Comparison of ENCODE assay signal across 8 mouse cellular contexts in the genomic region with DNA sequence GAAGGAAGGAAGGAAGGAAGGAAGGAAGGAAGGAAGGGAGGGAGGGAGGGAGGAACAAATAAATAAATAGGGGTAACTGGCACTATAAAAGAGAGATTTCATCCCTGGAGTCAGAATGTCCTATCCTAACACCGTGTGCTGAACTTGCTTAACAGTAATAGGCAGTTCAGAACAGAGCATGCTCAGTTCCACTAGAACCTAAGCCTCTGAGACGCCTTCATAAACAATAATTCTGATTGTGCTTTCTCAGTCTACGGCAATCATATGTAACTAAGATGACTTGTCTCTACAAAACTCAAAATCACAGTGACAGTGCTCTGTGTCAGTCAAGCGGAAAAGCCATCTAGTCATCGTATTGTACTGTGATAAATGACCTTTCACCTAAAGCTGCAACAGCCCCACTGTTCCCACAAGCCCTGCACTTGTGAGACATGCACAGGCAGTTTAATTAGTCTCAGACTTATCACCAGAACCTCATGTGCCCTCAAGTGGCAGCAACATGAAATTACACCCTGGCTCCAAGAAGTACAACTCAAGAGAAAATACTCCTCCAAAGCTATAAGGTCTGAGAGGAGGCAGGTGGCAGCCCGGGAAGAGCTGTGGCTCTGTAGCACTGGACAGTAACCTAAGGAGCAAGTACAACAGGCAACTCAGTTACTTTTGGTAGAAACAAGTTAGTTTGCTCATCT. TPM values are rescaled to one million over a fixed set of nuclear protein-coding genes. Genes with fewer than 3 reads are reported as not detected.
DNase-seq lines count a peak whose midpoint lies in the region; ATAC-seq and TF ChIP-seq lines count a peak whose summit lies in the region.

No protein-coding gene starts in this region.

- no peaks in the 10 kb centered on the region for H3K79me3 ChIP-seq in C2C12 (ENCODE audit: low read depth)

- no peaks in the 10 kb centered on the region for H3K9me3 ChIP-seq in liver, embryonic 12.5 days (replicated peaks)

- H3K9ac ChIP-seq in liver, embryonic 12.5 days = no peak overlapping the region

- TF ChIP-seq CTCF in C2C12 (IDR thresholded peaks at IDR 0.05; ENCODE audit: control insufficient read depth, insufficient read depth, insufficient read length) = peak; percentile 50

- no peak overlapping the region for H3ac ChIP-seq in C2C12 (ENCODE audit: control insufficient read depth, insufficient read length, low read depth)

- H3K4me2 ChIP-seq in liver, embryonic 12.5 days = no peak overlapping the region

- H3K4me1 ChIP-seq in liver, embryonic 12.5 days = no peaks in the 10 kb centered on the region

- H3K4me3 ChIP-seq in C2C12 (ENCODE audit: insufficient read depth, poor library complexity, severe bottlenecking) = no peak overlapping the region
- no peak overlapping the region for H3K4me3 ChIP-seq in liver, embryonic 12.5 days

- H3K36me3 ChIP-seq in C2C12 (ENCODE audit: control insufficient read depth, insufficient read depth) = peaks cover 87% of the 10 kb centered on the region
- H3K36me3 ChIP-seq in liver, embryonic 12.5 days = peaks cover 92% of the 10 kb centered on the region

- no peaks in the 10 kb centered on the region for H3K27me3 ChIP-seq in C2C12 (ENCODE audit: control insufficient read depth, insufficient read depth, insufficient read length)
- no peaks in the 10 kb centered on the region for H3K27me3 ChIP-seq in liver, embryonic 12.5 days (replicated peaks)

- H3K27ac ChIP-seq in liver, embryonic 12.5 days = no peak overlapping the region

- WGBS in liver, embryonic 12.5 days (ENCODE audit: insufficient replicate concordance) = 57% methylated on average over 6 of the region's 6 CpGs

- DNase-seq in T-cell, adult 2 months (ENCODE audit: low spot score) = peak; percentile 73
- DNase-seq in cerebellum, postnatal 25 days = peak; percentile 77 to 84
- peak; percentile 46 for DNase-seq in gastrocnemius, postnatal 14 days
- DNase-seq in kidney, adult 11 months = peak; percentile 58
- DNase-seq in neural tube, embryonic 10.5 days (ENCODE audit: extremely low spot score, low spot score) = peak; percentile 61
- peak; percentile 72 for DNase-seq in thymus, postnatal 0 days (ENCODE audit: low spot score)

- intact Hi-C loops in gastrocnemius, postnatal 14 days (cut with DNase I; ENCODE audit: low total_unique reads) = loop anchor here (10.0 kb wide), 1 partner anchor 288 kb away; no protein-coding TSS in a partner anchor

- peaks cover 24% of the 10 kb centered on the region for H3K79me2 ChIP-seq in C2C12 (ENCODE audit: control insufficient read depth, insufficient read depth)

- ATAC-seq in liver, embryonic 12.5 days = peak; percentile 39; the same call in 1 of the 2 replicates

TF ChIP-seq in C2C12, 6 proteins besides CTCF, POLR2A, EP300 and RAD21:
- TF ChIP-seq MYOG (IDR thresholded peaks at IDR 0.05; ENCODE audit: control insufficient read depth, extremely low read depth, insufficient read length) (no peak), CEBPB (IDR thresholded peaks at IDR 0.05; ENCODE audit: low read depth) (no peak), MYOD1 (IDR thresholded peaks at IDR 0.05; ENCODE audit: control insufficient read depth, insufficient read length, low read depth) (no peak), USF1 (IDR thresholded peaks at IDR 0.05; ENCODE audit: low read depth) (no peak), MAX (IDR thresholded peaks at IDR 0.05) (no peak), FOSL1 (IDR thresholded peaks at IDR 0.05; ENCODE audit: insufficient read depth, low read length, poor library complexity, severe bottlenecking) (no peak)

RNA-seq across cellular contexts. Expression of a gene that starts 17.8 kb away (rescaled TPM):
- polyA plus RNA-seq in C2C12 (2012; fragmentation: generic; extraction: Trizol) = 48.8 TPM
- total RNA-seq in gastrocnemius, postnatal 14 days (2021) = 10 to 100 TPM; 14.9 to 17.4 TPM
- 33.1 and 35.0 TPM in 2 replicates for polyA plus RNA-seq in liver, embryonic 12.5 days (2016; fragmentation: Nextera tagmentation; extraction: Ambion mirVana)
- polyA plus RNA-seq in thymus, postnatal 0 days (2015; fragmentation: Nextera tagmentation; extraction: Ambion mirVana) = 50.3 and 53.0 TPM in 2 replicates
